Mouse (Mus musculus) forebrain, embryonic 10.5 days (tissue): ENCODE data around the gene Tdrd3. TPM values are rescaled to one million over a fixed set of nuclear protein-coding genes. Genes with fewer than 3 reads are reported as not detected.

Experiments used
- DNase-seq: peaks from one replicate; pipeline ENCODE4 v3.0.0-alpha.2; 2017; ENCODE audit warnings: low spot score; ENCODE audit errors: extremely low spot score
- H3K27ac ChIP-seq: fragments of 300-500 bp; sonication (generic); 2 replicates; pipeline ENCODE4 v1.5.1; 2016; ENCODE audit warnings: mild to moderate bottlenecking
- H3K27me3 ChIP-seq: fragments of 300-500 bp; sonication (generic); 2 replicates; pipeline ENCODE4 v1.6.1; 2016; ENCODE audit warnings: mild to moderate bottlenecking; ENCODE audit not compliant: poor library complexity, severe bottlenecking
- H3K36me3 ChIP-seq: fragments of 300-500 bp; sonication (generic); replicated peaks from 2 replicates; pipeline ENCODE4 v1.6.1; 2016; ENCODE audit warnings: mild to moderate bottlenecking, moderate library complexity
- H3K4me1 ChIP-seq: fragments of 300-500 bp; sonication (generic); 2 replicates; pipeline ENCODE4 v1.6.1; 2016
- H3K4me3 ChIP-seq: fragments of 300-500 bp; sonication (generic); 2 replicates; pipeline ENCODE4 v1.5.1; 2016; ENCODE audit warnings: mild to moderate bottlenecking, moderate library complexity
- H3K9me3 ChIP-seq: fragments of 300-500 bp; sonication (generic); 2 replicates; pipeline ENCODE4 v1.6.1; 2016; ENCODE audit warnings: mild to moderate bottlenecking, moderate library complexity
- whole genome bisulfite sequencing: fragments of 180-500 bp; shearing (Covaris S2); methylation state at CpG from one replicate; pipeline ENCODE4 v1.1.7; 2016; 5-methylcytosine and 5-hydroxymethylcytosine counted together
- polyA plus RNA-seq: library from polyadenylated mRNA; unstranded; fragments of >200 nt; fragmentation: Nextera tagmentation; extraction: Ambion mirVana; gene quantifications from 2 replicates; pipeline ENCODE4 v1.2.1, GENCODE M21; 2016

Gene Tdrd3
- polyA plus RNA-seq, 1 experiment from 2014 or later = 31.6 TPM

- WGBS = 78% methylated on average over 7 of the region's 7 CpGs
- Histone ChIP-seq H3K4me1 (peaks cover 4% of the 10 kb centered on the region; the same call in 1 of the 2 replicates), H3K4me3 (no peak overlapping the region), H3K9me3 (no peaks in the 10 kb centered on the region), H3K36me3 (no peaks in the 10 kb centered on the region), H3K27me3 (no peaks in the 10 kb centered on the region), H3K27ac (no peak overlapping the region)
- no peak for DNase-seq
Observed at GRCm38 (mm10) chr14:87426297-87426922, 10.0 kb downstream of the Tdrd3 start.

GRCm38 (mm10) chr14:87427032-87427431 lies 10.6 kb downstream of the Tdrd3 start:
- Histone ChIP-seq H3K36me3 (no peaks in the 10 kb centered on the region), H3K9me3 (no peaks in the 10 kb centered on the region), H3K27me3 (no peaks in the 10 kb centered on the region), H3K4me1 (peaks cover 4% of the 10 kb centered on the region; the same call in 1 of the 2 replicates), H3K27ac (no peak overlapping the region), H3K4me3 (no peak overlapping the region)
- DNase-seq = no peak
- WGBS = 90% methylated on average over 4 of the region's 4 CpGs

GRCm38 (mm10) chr14:87427659-87428289 lies 11.3 kb downstream of the Tdrd3 start:
- H3K4me3 ChIP-seq = no peak overlapping the region
- peaks cover 4% of the 10 kb centered on the region; the same call in 1 of the 2 replicates for H3K4me1 ChIP-seq
- H3K27me3 ChIP-seq = no peaks in the 10 kb centered on the region
- no peaks in the 10 kb centered on the region for H3K9me3 ChIP-seq
- 89% methylated on average over 5 of the region's 5 CpGs for WGBS
- DNase-seq = no peak
- H3K36me3 ChIP-seq = no peaks in the 10 kb centered on the region
- no peak overlapping the region for H3K27ac ChIP-seq

- WGBS = 84% methylated on average over 5 of the region's 5 CpGs
- no peak for DNase-seq
Observed at GRCm38 (mm10) chr14:87433390-87433915, 17.0 kb downstream of the Tdrd3 start.

GRCm38 (mm10) chr14:87435382-87435781 lies 18.9 kb downstream of the Tdrd3 start:
- 92% methylated on average over 4 of the region's 4 CpGs for WGBS
- peaks cover 22% of the 10 kb centered on the region for H3K4me1 ChIP-seq
- H3K27me3 ChIP-seq = no peaks in the 10 kb centered on the region
- H3K36me3 ChIP-seq = peaks cover 18% of the 10 kb centered on the region
- no peak for DNase-seq
- 0 out of 2 replicates have a peak, but pooled peaks cover 5% of the 10 kb centered on the region for H3K9me3 ChIP-seq
- no peak overlapping the region for H3K27ac ChIP-seq
- H3K4me3 ChIP-seq = no peak overlapping the region

More at GRCm38 (mm10) chr14:87433390-87433915, 17.0 kb downstream of the Tdrd3 start:
- peaks cover 18% of the 10 kb centered on the region for H3K36me3 ChIP-seq
- no peaks in the 10 kb centered on the region for H3K27me3 ChIP-seq
- 0 out of 2 replicates have a peak, but pooled peaks cover 5% of the 10 kb centered on the region for H3K9me3 ChIP-seq
- peaks cover 6% of the 10 kb centered on the region for H3K4me1 ChIP-seq
- H3K27ac ChIP-seq = no peak overlapping the region
- H3K4me3 ChIP-seq = no peak overlapping the region

- Histone ChIP-seq H3K9me3 (0 out of 2 replicates have a peak, but pooled peaks cover 5% of the 10 kb centered on the region), H3K27ac (0 out of 2 replicates have a peak overlapping the region, but pooled peaks have one; percentile 25), H3K36me3 (peaks cover 21% of the 10 kb centered on the region), H3K27me3 (no peaks in the 10 kb centered on the region), H3K4me1 (peaks cover 19% of the 10 kb centered on the region), H3K4me3 (no peak overlapping the region)
- WGBS = 1% methylated on average over 2 of the region's 2 CpGs
- DNase-seq = no peak
Observed at GRCm38 (mm10) chr14:87439721-87440120, 23.3 kb downstream of the Tdrd3 start.

- H3K27me3 ChIP-seq = no peaks in the 10 kb centered on the region
- H3K9me3 ChIP-seq = no peaks in the 10 kb centered on the region
- H3K4me1 ChIP-seq = no peaks in the 10 kb centered on the region
- H3K4me3 ChIP-seq = no peak overlapping the region
- H3K36me3 ChIP-seq = peaks cover 14% of the 10 kb centered on the region
- no peak for DNase-seq
- WGBS = 90% methylated on average over 8 of the region's 8 CpGs
- H3K27ac ChIP-seq = no peak overlapping the region
Observed at GRCm38 (mm10) chr14:87446331-87446913, 30.0 kb downstream of the Tdrd3 start.

GRCm38 (mm10) chr14:87451645-87452443 lies 35.4 kb downstream of the Tdrd3 start:
- WGBS = 15% methylated on average over 7 of the region's 7 CpGs
- DNase-seq = peak; percentile 65
- Histone ChIP-seq H3K4me3 (no peak overlapping the region), H3K27me3 (no peaks in the 10 kb centered on the region), H3K27ac (peak overlapping the region; percentile 49; the same call in 1 of the 2 replicates), H3K4me1 (peaks cover 3% of the 10 kb centered on the region), H3K9me3 (0 out of 2 replicates have a peak, but pooled peaks cover 3% of the 10 kb centered on the region), H3K36me3 (peaks cover 13% of the 10 kb centered on the region)

- Histone ChIP-seq H3K9me3 (0 out of 2 replicates have a peak, but pooled peaks cover 3% of the 10 kb centered on the region), H3K4me3 (no peak overlapping the region), H3K27me3 (no peaks in the 10 kb centered on the region), H3K4me1 (peaks cover 3% of the 10 kb centered on the region), H3K36me3 (peaks cover 15% of the 10 kb centered on the region), H3K27ac (no peak overlapping the region)
- 91% methylated on average over 5 of the region's 5 CpGs for WGBS
- DNase-seq = no peak
Observed at GRCm38 (mm10) chr14:87455630-87456175, 39.3 kb downstream of the Tdrd3 start.

- 95% methylated on average over 1 of the region's 1 CpGs for WGBS
- no peak for DNase-seq
- Histone ChIP-seq H3K36me3 (peaks cover 5% of the 10 kb centered on the region), H3K27me3 (no peaks in the 10 kb centered on the region), H3K4me1 (peaks cover 3% of the 10 kb centered on the region), H3K4me3 (no peak overlapping the region), H3K27ac (no peak overlapping the region), H3K9me3 (no peaks in the 10 kb centered on the region)
Observed at GRCm38 (mm10) chr14:87459777-87460176, 43.3 kb downstream of the Tdrd3 start.

GRCm38 (mm10) chr14:87461543-87461942 lies 45.1 kb downstream of the Tdrd3 start:
- no peak overlapping the region for H3K4me3 ChIP-seq
- H3K4me1 ChIP-seq = peaks cover 3% of the 10 kb centered on the region
- H3K36me3 ChIP-seq = peaks cover 5% of the 10 kb centered on the region
- H3K9me3 ChIP-seq = no peaks in the 10 kb centered on the region
- 86% methylated on average over 12 of the region's 12 CpGs for WGBS
- DNase-seq = no peak
- no peaks in the 10 kb centered on the region for H3K27me3 ChIP-seq
- H3K27ac ChIP-seq = no peak overlapping the region
